Mouse (Mus musculus): Measurements from ENCODE around the gene Golga1.
"Not testable (repeated sequence)": the region's sequence is repeated elsewhere in the genome, so short reads cannot be mapped to it uniquely, and the experiment has no call there.

Gene Golga1

DNA sequence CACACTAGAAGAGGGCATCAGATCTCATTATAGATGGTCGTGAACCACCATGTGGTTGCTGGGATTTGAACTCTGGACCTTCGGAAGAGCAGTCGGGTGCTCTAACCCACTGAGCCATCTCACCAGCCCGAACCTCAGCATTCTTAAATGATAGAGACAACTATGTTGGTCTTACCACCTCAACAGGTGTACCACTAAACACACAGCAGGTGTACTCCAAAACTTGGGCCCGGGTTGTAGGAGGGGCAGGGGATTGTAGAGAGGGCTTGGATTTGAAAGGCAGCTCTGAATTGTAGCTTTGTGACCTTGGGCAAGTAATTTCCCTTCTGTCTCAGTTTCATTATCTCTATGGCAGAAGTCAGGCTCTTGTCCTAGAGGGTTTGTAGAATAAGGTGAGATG lies 55.2 kb downstream of the Golga1 start:
- POLR2A ChIA-PET, result interaction anchor here in 3 of 4 experiments (0.7 to 13.2 kb wide), 5 partner anchors 8 to 25 kb away, joined by 3 to 225 read pairs (median 29); no protein-coding TSS in a partner anchor
- CTCF ChIA-PET, result not testable (repeated sequence)

DNA sequence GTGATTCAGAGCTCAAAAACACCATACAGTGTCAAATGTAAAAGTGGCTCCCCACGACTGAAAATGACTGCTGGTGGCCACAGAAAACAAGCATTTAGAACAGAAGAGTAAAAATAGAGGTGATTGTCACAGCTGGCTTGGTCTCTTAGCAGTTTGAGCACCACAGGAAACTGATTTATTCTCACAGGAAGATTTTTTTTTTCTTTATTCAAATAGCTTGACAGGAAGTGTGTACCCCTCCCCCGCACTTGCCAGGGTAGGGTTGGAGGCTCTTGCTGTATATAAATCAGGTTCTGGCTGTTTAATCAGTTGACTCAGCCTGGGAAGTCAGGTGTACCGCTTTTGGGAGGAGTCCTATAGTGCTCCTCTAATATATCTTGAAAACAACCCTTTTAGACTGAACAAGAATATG lies 56.4 kb downstream of the Golga1 start:
- ChIA-PET POLR2A (interaction anchor here in 3 of 4 experiments (0.7 to 13.2 kb wide), 16 partner anchors 8 to 181 kb away, joined by 3 to 225 read pairs (median 5); partner anchors contain the start of genes Golga1 (in 1 of the 3) and Scai (in 1 of the 3)), CTCF (interaction anchor here in 1 of 4 experiments (0.5 kb wide), 1 partner anchor 81 kb away, joined by 3 read pairs; the partner anchor contains the start of gene Nr6a1)

DNA sequence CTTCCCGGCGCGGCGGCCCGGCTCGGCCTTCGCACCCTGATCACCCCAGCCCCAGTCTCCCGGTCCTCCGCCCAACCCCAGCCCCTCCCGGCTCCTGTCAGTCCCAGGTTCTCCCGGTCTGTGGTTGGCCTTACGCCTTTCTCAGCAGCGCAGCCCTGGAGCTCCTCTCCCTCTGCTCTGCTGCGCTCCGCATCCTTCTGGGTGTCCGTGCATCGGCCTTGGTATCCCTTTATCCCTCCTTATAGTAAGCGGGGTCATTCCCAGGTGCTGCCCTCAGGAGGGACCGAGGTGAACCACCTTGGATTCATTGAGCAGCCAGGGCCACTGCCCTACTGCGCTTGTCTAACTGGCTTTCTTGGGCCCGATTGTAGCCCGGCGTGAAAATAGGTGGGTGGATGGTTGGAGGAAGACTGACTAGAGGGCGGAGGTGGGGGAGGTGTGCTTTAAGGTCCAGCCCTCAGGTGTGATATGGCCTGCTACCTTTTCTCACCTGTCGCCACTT lies 56.9 kb downstream of the Golga1 start:
- POLR2A ChIA-PET, result interaction anchor here (0.5 to 13.2 kb wide), 39 partner anchors 8 to 1566 kb away, joined by 3 to 225 read pairs (median 3); partner anchors contain the start of genes Golga1 (in 1 of the 4), Rabgap1 (in 1 of the 4), Scai (in 1 of the 4) and Zbtb26 (in 1 of the 4)
- CTCF ChIA-PET, result interaction anchor here in 3 of 4 experiments (0.9 to 1.0 kb wide), 5 partner anchors 10 to 65 kb away, joined by 3 to 6 read pairs (median 3); no protein-coding TSS in a partner anchor

DNA sequence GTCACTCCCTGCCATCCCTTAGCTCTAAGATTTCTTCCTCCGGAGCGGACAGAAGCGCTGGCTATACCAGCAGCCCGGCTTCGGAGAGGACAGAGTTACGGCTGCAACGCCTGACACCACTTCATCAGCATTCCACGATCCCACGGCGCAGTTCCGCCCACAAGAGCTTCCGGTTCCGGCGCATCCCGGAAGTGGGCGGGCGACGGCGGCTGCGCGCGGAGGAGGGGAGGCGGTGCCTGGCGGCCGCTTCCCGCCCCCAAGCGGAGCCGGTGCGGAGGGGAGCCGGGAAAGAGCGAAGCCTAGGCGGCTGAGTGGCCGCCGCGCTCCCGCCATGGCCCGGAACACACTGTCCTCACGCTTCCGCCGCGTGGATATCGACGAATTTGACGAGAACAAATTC lies 57.5 kb downstream of the Golga1 start:
- CTCF ChIA-PET, result interaction anchor here in 3 of 4 experiments (0.6 to 1.1 kb wide), 8 partner anchors 10 to 205 kb away, joined by 3 to 6 read pairs (median 3); partner anchors contain the start of gene Olfml2a (in 1 of the 3)
- POLR2A ChIA-PET, result interaction anchor here (0.5 to 13.2 kb wide), 39 partner anchors 8 to 1565 kb away, joined by 3 to 225 read pairs (median 3); partner anchors contain the start of genes Golga1 (in 1 of the 4), Rabgap1 (in 1 of the 4), Scai (in 1 of the 4) and Zbtb26 (in 1 of the 4)

DNA sequence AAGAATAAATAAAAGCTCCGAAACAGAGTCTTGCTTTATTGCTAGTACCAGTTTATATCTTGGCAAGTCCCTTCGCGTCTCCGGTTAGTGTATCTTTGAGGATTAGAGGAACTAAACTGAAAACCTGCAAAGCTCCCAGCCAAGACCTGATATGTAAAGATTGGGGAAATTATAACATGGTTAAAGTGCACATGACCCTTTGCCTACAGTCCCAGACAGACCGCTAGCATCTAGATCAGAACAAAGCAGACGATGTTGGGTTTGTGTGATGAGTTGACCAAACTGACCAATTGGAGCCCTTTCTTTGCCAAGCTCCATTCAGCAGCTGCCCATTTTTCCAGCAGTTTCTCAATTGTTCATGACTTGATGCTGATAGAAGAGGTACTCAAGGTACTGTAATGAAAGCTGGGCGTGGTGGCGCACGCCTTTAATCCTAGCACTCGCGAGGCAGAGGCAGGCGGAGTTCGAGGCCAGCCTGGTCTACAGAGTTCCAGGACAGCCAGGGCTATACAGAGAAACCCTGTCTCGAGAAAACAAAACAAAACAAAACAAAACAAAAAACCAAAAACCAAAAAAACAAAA lies 59.1 kb downstream of the Golga1 start:
- ChIA-PET CTCF (interaction anchor here in 3 of 4 experiments (0.7 to 1.7 kb wide), 4 partner anchors 8 to 247 kb away, joined by 3 to 10 read pairs (median 5); no protein-coding TSS in a partner anchor), POLR2A (interaction anchor here in 2 of 4 experiments (0.7 to 13.2 kb wide), 16 partner anchors 7 to 368 kb away, joined by 3 to 225 read pairs (median 9); no protein-coding TSS in a partner anchor)

DNA sequence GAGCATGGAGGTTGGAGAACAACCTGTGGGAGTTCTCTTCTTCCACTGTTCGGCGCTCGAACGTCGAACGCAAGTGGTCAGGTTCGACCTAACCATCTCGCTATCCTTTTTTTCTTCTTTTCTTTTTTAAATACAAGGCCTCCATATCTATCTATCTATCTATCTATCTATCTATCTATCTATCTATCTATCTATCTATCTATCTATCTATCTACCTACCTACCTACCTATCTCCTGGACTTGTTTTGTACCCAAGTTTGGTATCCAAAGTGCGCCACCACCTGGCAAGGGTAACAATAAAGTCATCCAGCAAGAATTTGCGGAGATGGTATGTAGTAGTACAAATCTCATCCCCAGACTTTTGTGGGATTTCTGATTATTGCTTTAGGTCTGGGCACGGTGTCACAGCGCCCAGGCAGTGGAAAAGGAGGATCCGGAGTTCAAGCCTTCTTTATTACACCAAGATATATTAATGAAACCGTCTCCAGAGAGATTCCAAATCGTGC lies 59.7 kb downstream of the Golga1 start, which contains the start of gene Rpl35:
Rpl35 (minus strand) TSS at position 51 of the 506 bp plus-strand sequence.
- POLR2A ChIA-PET, result interaction anchor here in 3 of 4 experiments (0.7 to 13.2 kb wide), 46 partner anchors 6 to 1575 kb away, joined by 3 to 225 read pairs (median 4); partner anchors contain the start of genes Ppp6c (in 2 of the 3), Golga1 (in 1 of the 3), Olfml2a (in 1 of the 3) and Scai (in 1 of the 3)
- CTCF ChIA-PET, result interaction anchor here in 3 of 4 experiments (0.5 to 1.7 kb wide), 6 partner anchors 8 to 630 kb away, joined by 3 to 10 read pairs (median 4); no protein-coding TSS in a partner anchor

DNA sequence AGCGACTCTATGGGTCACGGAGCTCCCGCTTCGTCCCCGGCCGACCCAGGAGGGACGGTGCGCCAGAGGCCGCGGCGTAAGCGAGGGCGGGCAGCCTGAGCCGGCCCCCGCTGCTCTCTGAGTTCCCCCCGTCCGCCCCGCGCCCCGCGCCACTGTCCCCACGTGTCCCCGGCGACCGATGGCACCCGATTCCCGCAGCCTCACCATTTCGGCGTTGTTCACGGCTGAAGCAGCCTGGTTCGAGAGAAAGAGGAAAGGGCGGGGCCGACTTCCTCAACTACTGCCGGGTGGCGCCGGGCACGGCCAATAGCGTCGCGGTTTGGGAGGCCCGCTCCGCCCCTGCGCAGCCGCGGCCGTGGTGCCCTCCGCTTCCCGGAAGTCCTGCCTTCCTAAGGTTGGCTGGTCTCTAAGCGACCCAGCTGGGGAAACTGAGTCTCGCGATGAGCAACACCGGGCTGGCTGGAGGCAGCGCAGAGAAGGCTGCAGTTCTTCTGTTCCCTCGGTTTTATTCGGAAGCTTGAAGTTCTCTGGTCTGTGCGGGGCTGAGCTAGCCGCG lies 60.4 kb downstream of the Golga1 start, which contains the start of gene Arpc5l:
Arpc5l (plus strand) TSS at position 469 of the 556 bp plus-strand sequence.
- POLR2A ChIA-PET, result interaction anchor here in 3 of 4 experiments (0.5 to 13.2 kb wide), 55 partner anchors 11 to 1574 kb away, joined by 3 to 225 read pairs (median 4); partner anchors contain the start of genes Golga1 (in 2 of the 3), Ppp6c (in 2 of the 3), Olfml2a (in 1 of the 3) and Scai (in 1 of the 3)
- CTCF ChIA-PET, result interaction anchor here in 2 of 4 experiments (0.5 to 1.1 kb wide), 3 partner anchors 73 to 629 kb away, joined by 3 to 5 read pairs (median 3); partner anchors contain the start of gene Olfml2a (in 1 of the 2)

DNA sequence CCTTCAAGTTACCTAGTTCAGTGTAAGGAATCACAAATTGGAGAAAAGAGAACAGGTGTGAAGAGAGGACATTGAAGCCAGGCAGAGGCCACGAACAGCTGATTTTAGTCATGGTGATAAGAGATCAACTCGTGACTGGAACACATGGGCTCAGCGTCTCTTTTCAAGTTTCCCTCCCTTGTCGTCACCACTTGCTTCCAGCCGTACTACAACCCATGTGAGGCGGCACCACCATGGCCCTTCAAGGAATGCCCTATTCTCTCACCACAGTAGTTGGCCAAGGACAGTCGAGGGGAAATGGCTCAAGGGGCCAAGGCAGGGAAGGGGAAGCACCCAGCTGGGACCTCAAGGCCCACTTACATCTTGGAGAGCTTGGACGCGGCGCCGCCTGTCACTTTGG lies 61.0 kb downstream of the Golga1 start:
- POLR2A ChIA-PET, result interaction anchor here in 3 of 4 experiments (0.7 to 13.2 kb wide), 45 partner anchors 10 to 1573 kb away, joined by 3 to 225 read pairs (median 4); partner anchors contain the start of genes Golga1 (in 2 of the 3) and Scai (in 1 of the 3)

DNA sequence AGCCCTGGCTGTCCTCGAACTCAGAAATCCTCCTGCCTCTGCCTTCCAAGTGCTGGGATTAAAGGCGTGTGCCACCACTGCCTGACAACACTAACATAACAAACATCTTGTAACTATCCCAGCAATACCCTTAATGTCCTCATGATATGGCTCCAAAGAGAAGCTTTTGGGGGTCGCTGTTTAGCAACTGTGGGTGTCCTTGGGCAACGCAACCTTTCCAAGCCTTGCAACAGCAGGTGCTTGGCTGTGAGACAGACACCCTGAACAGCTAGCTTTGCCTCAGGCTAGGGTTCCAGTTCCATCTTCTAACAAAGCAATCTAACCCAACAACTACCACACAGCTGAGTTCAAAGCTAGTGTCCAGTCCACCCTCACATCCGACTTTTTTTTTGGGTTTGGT lies 61.8 kb downstream of the Golga1 start:
- CTCF ChIA-PET, result no interaction called here
- POLR2A ChIA-PET, result interaction anchor here (0.6 to 13.2 kb wide), 27 partner anchors 8 to 468 kb away, joined by 3 to 225 read pairs (median 5); partner anchors contain the start of genes Golga1 (in 1 of the 4), Ppp6c (in 1 of the 4) and Scai (in 1 of the 4)

More for the DNA sequence above, 61.0 kb downstream of the Golga1 start:
- CTCF ChIA-PET, result interaction anchor here in 1 of 4 experiments (1.1 kb wide), 1 partner anchor 73 kb away, joined by 3 read pairs; the partner anchor contains the start of gene Olfml2a

DNA sequence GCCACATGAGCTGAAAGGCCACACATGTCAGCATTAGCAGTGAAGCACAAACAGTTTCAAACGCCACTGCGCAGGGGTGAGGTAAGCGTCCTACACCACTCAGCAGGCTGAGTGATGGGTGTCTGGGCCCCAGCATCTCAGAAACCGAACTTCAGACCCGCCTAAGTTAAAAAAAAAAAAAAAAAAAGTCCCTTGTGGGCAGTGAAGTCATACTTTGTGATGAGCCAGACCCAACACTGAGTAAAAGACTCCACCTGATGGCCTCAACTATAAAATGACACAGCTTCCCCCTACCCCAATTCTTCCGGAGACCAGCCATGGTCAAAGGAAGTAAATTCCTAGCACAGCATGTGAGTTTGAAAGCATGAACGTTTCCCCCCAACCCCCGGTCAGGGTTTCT lies 62.2 kb downstream of the Golga1 start:
- ChIA-PET CTCF (no interaction called here), POLR2A (interaction anchor here (0.6 to 13.2 kb wide), 25 partner anchors 8 to 351 kb away, joined by 3 to 225 read pairs (median 5); partner anchors contain the start of genes Golga1 (in 1 of the 4), Ppp6c (in 1 of the 4) and Scai (in 1 of the 4))

DNA sequence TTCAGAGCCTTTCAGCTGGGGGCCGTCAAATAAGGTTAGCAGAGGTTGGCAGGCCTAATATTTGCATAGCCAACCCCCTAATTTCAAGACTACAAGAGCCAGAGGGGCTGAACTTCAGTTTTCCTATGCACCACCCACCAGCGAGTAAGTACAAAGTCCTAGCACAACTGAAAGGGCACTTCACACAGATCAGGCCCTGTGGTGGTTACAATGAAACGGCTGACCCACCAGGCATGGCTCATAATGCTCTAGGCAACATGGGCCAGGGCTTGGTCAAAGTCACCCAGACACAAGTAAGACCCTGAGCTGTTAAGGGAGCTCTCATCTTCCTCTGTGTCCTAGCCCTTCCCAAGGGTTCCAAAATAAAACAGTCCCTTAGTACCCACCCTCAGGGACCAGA lies 63.5 kb downstream of the Golga1 start:
- ChIA-PET POLR2A (interaction anchor here in 3 of 4 experiments (0.6 to 13.2 kb wide), 13 partner anchors 14 to 333 kb away, joined by 3 to 225 read pairs (median 8); no protein-coding TSS in a partner anchor), CTCF (interaction anchor here in 1 of 4 experiments (1.0 kb wide), 1 partner anchor 356 kb away, joined by 3 read pairs; no protein-coding TSS in a partner anchor)

DNA sequence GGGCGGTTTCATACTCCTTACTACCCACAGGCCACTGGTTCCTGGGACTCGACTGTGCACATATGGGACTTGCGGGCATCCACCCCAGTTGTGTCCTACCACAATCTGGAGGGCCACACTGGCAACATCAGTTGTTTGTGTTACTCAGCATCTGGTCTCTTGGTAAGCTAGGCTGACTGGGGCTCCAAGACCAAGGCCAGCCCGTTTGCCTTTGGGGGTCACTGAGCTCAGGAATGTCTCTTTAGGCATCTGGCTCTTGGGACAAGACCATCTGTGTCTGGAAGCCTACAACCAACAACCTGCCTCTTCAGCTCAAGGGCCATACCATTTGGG lies 64.8 kb downstream of the Golga1 start:
- CTCF ChIA-PET, result interaction anchor here in 1 of 4 experiments (0.6 kb wide), 1 partner anchor 14 kb away, joined by 3 read pairs; no protein-coding TSS in a partner anchor
- POLR2A ChIA-PET, result interaction anchor here (0.7 to 13.2 kb wide), 41 partner anchors 8 to 649 kb away, joined by 3 to 225 read pairs (median 4); partner anchors contain the start of genes Ppp6c (in 2 of the 4) and Olfml2a (in 1 of the 4)

DNA sequence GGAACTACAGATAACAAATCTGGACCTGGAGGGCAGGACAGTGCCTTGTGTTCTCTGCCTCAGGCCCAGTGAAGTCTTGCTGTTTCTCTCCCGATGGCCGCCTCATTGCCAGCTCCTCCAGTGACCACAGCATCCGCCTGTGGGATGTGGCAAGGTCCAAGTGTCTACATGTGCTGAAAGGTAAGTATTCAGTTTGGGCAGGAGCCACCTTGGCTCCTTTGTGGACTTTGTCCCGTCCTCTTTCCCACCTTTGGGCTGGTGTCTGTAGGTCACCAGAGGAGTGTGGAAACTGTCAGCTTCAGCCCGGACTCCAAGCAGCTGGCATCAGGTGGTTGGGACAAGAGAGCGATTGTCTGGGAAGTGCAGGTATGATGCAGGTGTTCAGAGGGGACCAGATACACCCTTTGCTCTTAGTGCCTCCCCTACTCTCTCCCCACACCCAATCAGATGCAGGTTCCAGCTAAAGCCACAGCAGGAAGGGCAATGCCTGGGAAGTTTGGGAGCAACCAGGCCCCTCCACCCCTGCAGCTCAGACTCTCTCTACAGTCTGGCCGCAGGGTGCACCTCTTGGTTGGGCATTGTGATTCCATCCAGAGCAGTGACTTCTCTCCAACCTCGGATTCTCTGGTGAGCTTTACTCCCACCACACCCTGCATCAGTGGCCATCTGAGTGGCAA lies 65.3 kb downstream of the Golga1 start:
- ChIA-PET CTCF (interaction anchor here in 3 of 4 experiments (0.6 to 1.2 kb wide), 4 partner anchors 14 to 68 kb away, joined by 3 to 4 read pairs (median 3); partner anchors contain the start of gene Olfml2a (in 1 of the 3)), POLR2A (interaction anchor here (0.6 to 13.2 kb wide), 48 partner anchors 8 to 648 kb away, joined by 3 to 225 read pairs (median 4); partner anchors contain the start of genes Ppp6c (in 2 of the 4) and Olfml2a (in 1 of the 4))

DNA sequence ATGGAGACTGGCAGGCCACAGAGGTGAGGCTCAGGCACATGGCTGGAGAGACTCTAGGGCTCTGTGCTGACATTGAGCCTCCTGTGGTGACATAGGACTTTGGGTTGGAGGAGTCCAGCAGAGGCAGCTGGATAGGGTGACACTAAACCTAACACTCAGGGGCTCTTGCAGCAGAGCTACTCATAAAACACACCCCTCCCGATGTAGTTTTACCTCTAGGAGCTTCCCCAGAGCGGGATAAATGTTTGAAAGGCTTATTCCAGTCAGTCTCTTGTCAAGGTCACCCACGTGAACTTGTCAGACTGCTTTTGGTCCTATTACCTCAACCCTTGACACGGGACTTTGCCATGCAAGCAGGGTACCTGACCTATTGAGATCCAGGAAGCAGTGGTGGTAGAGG lies 66.0 kb downstream of the Golga1 start:
- ChIA-PET POLR2A (interaction anchor here (0.9 to 13.2 kb wide), 29 partner anchors 9 to 230 kb away, joined by 3 to 225 read pairs (median 5); partner anchors contain the start of gene Ppp6c (in 1 of the 4)), CTCF (interaction anchor here in 3 of 4 experiments (0.7 to 2.0 kb wide), 6 partner anchors 12 to 73 kb away, joined by 3 to 23 read pairs (median 4); partner anchors contain the start of gene Olfml2a (in 1 of the 3))

DNA sequence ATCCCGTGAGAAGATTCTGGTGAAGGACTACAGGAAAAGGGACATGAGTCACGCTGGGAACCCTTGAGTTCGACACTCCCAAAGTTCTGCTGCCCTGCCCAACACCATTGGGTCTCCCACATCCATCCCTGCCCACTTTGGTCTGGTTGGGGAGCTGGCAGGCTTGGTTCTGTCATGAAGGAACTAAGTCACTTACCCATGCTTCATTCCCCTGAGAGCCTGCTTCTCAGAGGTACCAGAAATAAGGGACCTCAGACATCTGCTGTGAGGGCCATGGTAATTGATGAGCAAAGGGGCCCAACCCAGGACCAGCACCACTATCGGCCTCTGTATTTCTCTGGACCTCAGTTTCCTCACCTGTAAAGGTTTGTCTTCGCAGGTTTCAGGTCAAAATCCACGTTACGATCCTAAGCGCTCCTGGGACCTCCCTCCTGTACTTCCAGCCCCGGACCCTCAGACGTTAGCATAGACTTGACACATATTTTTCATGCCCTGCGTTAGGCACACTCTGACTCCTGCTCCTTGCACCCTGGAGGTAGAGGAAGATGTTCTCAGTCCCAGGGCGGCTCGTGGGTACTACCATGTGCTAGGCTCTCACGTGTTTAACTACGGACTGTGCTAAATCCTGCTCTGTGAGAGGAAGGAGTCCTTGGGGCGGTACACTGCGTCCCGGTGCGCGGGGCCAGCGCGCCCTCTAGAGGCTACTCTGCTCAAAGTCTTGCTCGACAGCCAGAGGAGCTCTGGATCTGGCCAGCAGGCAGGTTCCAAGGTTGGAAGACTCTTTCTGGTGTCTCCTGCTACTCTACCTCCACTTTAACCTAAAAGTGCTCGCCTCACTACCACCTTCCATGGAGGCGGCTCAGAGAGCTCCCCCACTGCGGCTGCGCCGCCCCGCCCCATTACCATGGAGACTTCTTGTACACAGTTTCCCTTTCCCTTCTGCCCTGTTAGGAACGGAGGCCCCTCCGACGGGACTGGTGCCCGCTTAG lies 67.7 kb downstream of the Golga1 start, which contains the start of gene Wdr38:
Wdr38 (plus strand) TSS at position 91 of the 989 bp plus-strand sequence.
- CTCF ChIA-PET, result interaction anchor here (0.5 to 2.0 kb wide), 43 partner anchors 8 to 792 kb away, joined by 3 to 23 read pairs (median 4); partner anchors contain the start of genes Olfml2a (in 4 of the 4), Rpl35 (in 2 of the 4) and Nr6a1 (in 1 of the 4)
- POLR2A ChIA-PET, result interaction anchor here in 3 of 4 experiments (0.7 to 13.2 kb wide), 20 partner anchors 8 to 407 kb away, joined by 3 to 225 read pairs (median 6); partner anchors contain the start of gene Olfml2a (in 2 of the 3)
